Mouse (Mus musculus) cortical plate, adult 2 months (tissue): ENCODE data around the gene Tap1. TPM values are rescaled to one million over a fixed set of nuclear protein-coding genes. Genes with fewer than 3 reads are reported as not detected.

Experiments used
- H3K27ac ChIP-seq: fragments of 200-500 bp; 2 replicates; pipeline ENCODE4 v1.5.1; 2012; ENCODE audit warnings: low read length, control low read depth, inconsistent platforms; ENCODE audit not compliant: insufficient read depth
- H3K4me1 ChIP-seq: fragments of 200-500 bp; 2 replicates; pipeline ENCODE4 v1.6.1; 2011; ENCODE audit warnings: low read length; ENCODE audit not compliant: control insufficient read depth, insufficient read depth
- H3K4me3 ChIP-seq: fragments of 200-500 bp; 2 replicates; pipeline ENCODE4 v1.5.1; 2011; ENCODE audit warnings: mild to moderate bottlenecking, low read length, control low read depth; ENCODE audit not compliant: insufficient read depth
- CTCF ChIP-seq: fragments of 200-500 bp; IDR thresholded peaks from 2 replicates; pipeline ENCODE4 v1.5.1; 2011; ENCODE audit warnings: mild to moderate bottlenecking, control low read depth, low read length; ENCODE audit not compliant: insufficient read depth; ENCODE audit errors: extremely low read depth
- POLR2A ChIP-seq: fragments of 200-500 bp; IDR thresholded peaks from 2 replicates; pipeline ENCODE4 v1.6.1; 2011; ENCODE audit warnings: mild to moderate bottlenecking, low read length, control low read depth; ENCODE audit not compliant: insufficient read depth; ENCODE audit errors: extremely low read depth
- polyA plus RNA-seq: library from polyadenylated mRNA; depleted of rRNA; stranded (reverse); fragments of >200 nt; gene quantifications from 2 replicates; pipeline ENCODE4 v1.2.3, GENCODE M21; 2012

Tap1 gene
- polyA plus RNA-seq, 1 experiment, result 3.4 TPM

GRCm38 (mm10) chr17:34144960-34145371, 42.4 kb upstream of the Tap1 start:
- TF ChIP-seq POLR2A (no peak), CTCF (no peak)
- no peaks in the 10 kb centered on the region; the same call in 1 of the 2 replicates for H3K4me1 ChIP-seq
- no peak overlapping the region for H3K27ac ChIP-seq
- no peak overlapping the region for H3K4me3 ChIP-seq

DNA sequence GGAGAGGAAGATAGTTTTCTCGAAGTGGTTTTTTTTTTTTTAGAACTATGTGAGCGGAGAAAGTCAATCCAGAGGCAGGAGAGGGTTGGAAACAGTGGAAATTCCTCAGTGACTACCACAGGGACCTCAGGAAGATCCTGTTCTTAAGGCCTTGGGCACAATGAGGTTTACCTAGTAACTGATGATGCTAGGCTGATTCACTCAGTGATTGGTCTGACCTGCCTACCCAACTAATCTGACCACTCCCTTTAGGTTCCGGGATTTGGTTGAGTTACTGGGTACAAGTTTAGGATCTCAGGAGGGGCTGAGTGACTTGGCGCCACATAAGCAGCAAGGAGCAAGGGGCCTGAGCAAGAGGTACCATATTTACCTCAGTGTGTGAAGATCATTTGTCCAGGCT, 34.4 kb upstream of the Tap1 start, which contains the start of gene H2-DMb1:
Gene H2-DMb1, plus strand, starts transcription at position 150 of the 400 bp plus-strand sequence.
- Histone ChIP-seq H3K4me1 (no peaks in the 10 kb centered on the region), H3K27ac (no peak within 1 kb of the TSS)
- TF ChIP-seq POLR2A, result no peak
- no peak for TF ChIP-seq CTCF

DNA sequence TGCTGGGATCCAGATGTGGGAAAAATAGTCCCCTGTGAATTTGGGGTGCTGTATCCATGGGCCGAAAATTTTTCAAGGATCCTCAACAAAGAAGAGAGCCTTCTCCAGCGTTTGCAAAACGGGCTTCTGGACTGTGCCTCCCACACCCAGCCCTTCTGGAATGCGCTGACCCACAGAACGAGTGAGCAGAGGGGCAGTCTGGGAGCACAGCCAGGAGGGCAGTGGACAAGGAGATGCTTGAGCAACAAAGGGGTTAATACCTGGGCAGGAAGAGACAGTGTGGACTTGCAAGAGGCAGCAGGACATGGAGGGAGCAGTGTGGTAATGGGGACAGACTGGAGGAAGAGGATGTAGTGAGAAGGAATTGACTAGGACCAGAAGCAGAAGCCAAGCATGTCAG, 31.8 kb upstream of the Tap1 start:
- Histone ChIP-seq H3K4me1 (no peaks in the 10 kb centered on the region), H3K27ac (no peak overlapping the region), H3K4me3 (no peak overlapping the region)
- TF ChIP-seq CTCF (no peak), POLR2A (no peak)

More for the DNA sequence above, 34.4 kb upstream of the Tap1 start, which contains the start of gene H2-DMb1:
- H3K4me3 ChIP-seq, result no peak within 1 kb of the TSS

GRCm38 (mm10) chr17:34164202-34164895, 23.0 kb upstream of the Tap1 start:
- TF ChIP-seq POLR2A (no peak), CTCF (0 out of 2 replicates have a peak, but pooled peaks have one; percentile 29)
- H3K4me3 ChIP-seq, result no peak overlapping the region
- no peaks in the 10 kb centered on the region for H3K4me1 ChIP-seq
- H3K27ac ChIP-seq, result no peak overlapping the region

- no peak for TF ChIP-seq POLR2A
- Histone ChIP-seq H3K4me1 (no peaks in the 10 kb centered on the region), H3K4me3 (no peak overlapping the region), H3K27ac (no peak overlapping the region)
Observed at GRCm38 (mm10) chr17:34165033-34165730, 22.2 kb upstream of the Tap1 start.

- H3K4me3 ChIP-seq, result no peak overlapping the region
- TF ChIP-seq CTCF (peak; percentile 83), POLR2A (no peak)
- no peak overlapping the region for H3K27ac ChIP-seq
- no peaks in the 10 kb centered on the region for H3K4me1 ChIP-seq
Observed at GRCm38 (mm10) chr17:34169279-34169678, 18.1 kb upstream of the Tap1 start.

- H3K27ac ChIP-seq, result no peak overlapping the region
- TF ChIP-seq CTCF, result no peak
- no peak for TF ChIP-seq POLR2A
- H3K4me3 ChIP-seq, result no peak overlapping the region
Observed at GRCm38 (mm10) chr17:34170487-34170876, 16.9 kb upstream of the Tap1 start.

DNA sequence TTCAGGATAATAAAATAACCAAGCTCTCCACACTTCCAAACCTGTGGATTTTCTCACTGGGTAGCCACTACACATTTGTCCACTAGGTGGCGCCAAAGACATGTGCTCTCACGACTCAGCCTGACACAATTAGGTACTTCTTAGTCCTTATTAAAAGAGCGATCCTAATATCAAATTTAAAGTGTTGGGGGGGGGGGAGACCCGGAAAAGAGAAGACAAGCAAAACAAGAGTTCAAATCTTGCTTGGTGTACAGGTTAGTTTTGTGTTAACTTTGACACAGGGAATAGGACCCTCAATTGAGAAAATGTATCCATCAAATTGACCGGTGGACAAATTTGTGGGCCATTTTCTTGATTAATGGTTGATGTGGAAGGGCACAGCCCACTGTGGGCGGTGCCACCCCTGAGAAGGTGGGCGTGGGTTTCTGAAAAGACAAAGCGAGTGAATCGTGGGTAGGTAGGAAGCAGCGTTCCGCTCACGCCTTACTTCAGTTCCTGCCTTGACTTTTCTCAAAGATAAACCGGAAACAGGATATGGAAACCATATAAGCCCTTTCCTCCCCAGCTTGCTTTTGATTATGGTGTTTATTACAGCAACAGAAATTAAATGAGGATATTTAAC, 16.4 kb upstream of the Tap1 start:
- H3K4me1 ChIP-seq, result no peaks in the 10 kb centered on the region
- TF ChIP-seq POLR2A, result no peak
- peak; percentile 95 for TF ChIP-seq CTCF
- H3K4me3 ChIP-seq, result no peak overlapping the region
- H3K27ac ChIP-seq, result no peak overlapping the region

More at GRCm38 (mm10) chr17:34170487-34170876, 16.9 kb upstream of the Tap1 start:
- no peaks in the 10 kb centered on the region for H3K4me1 ChIP-seq

GRCm38 (mm10) chr17:34172528-34172927, 14.8 kb upstream of the Tap1 start:
- TF ChIP-seq CTCF (0 out of 2 replicates have a peak, but pooled peaks have one; percentile 2), POLR2A (no peak)

GRCm38 (mm10) chr17:34174075-34174474, 13.3 kb upstream of the Tap1 start:
- Histone ChIP-seq H3K4me1 (no peaks in the 10 kb centered on the region), H3K27ac (no peak overlapping the region), H3K4me3 (no peak overlapping the region)
- TF ChIP-seq CTCF (no peak), POLR2A (no peak)

More at GRCm38 (mm10) chr17:34172528-34172927, 14.8 kb upstream of the Tap1 start:
- H3K4me3 ChIP-seq, result no peak overlapping the region
- H3K27ac ChIP-seq, result no peak overlapping the region
- H3K4me1 ChIP-seq, result no peaks in the 10 kb centered on the region
